Mouse (Mus musculus): ENCODE results near the gene Retreg1.

DNA sequence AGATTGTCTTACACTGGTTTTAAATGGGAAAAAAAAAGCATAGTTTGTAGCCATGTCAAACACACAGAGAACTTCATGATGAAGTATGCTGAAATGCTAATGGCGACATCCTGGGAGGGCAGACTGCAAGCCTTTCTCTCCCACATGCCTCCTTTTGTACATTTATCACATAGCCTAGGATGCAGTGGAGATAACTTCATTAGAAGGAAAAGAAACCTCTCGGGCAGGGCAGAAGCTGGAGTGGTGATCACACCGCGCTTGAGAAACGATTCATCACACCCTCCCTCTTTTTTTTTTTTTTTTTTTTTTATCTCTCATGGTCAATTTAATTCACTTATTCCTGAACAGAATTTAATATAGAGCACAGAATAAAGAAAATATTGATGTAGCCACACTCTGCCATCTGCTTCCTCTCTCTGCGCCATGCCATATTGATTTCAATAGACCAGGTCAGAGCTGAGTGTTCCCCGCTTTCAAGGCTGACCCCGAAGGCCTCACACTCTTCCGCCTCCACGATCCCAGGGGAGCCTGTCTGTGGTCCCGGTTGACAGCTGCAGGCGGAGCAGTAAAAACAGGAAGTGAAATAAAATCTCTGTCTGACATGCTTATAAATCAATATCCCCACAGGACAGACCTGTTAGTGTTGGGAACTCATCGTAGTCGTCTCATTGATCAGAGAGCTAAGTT is 173.1 kb downstream of the Retreg1 start:
- TF ChIP-seq CTCF (IDR thresholded peaks at IDR 0.05; ENCODE audit: insufficient read depth, low read length) (no peak), POLR2A (IDR thresholded peaks at IDR 0.05; ENCODE audit: borderline replicate concordance, extremely low read depth, low read depth, low read length) (no peak)
